Mouse (Mus musculus): ENCODE data around the gene Tmem163. TPM values are rescaled to one million over a fixed set of nuclear protein-coding genes. Genes with fewer than 3 reads are reported as not detected.

The Tmem163 gene
- total and polyA plus RNA-seq, 2 experiments from 2014 or later = 78.2 to 91.4 TPM

DNA sequence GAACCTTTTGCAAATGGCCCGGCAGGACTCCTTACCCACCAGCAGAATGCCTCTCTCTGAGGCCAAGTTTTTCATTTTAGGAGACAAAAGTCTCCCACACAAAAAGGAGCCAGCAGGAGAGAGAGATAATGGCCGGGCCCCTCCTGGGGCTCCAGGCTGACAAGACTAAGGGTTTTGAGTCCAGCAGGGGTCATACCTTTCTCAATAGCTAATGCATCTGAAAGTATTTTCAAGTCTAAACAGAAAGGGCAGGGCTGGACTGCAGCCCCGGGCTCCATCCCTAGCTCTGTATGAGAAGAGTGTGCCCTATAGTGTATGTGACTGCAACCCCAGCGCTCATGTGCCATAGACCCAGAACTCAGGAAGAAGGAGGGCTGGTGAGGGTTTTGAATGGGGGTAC lies 103.7 kb downstream of the Tmem163 start:
- Histone ChIP-seq H3K4me2 (ENCODE audit: low read depth, low read length, poor library complexity, severe bottlenecking) (no peak overlapping the region), H3K36me3 (ENCODE audit: insufficient read depth, low read length) (no peaks in the 10 kb centered on the region), H3K4me3 (ENCODE audit: low read depth, low read length) (no peak overlapping the region), H3K27me3 (ENCODE audit: insufficient read depth, low read length) (no peaks in the 10 kb centered on the region), H3K27ac (ENCODE audit: low read depth, low read length) (no peak overlapping the region), H3K9ac (replicated peaks; ENCODE audit: low read length, poor library complexity, severe bottlenecking) (no peak overlapping the region), H3K4me1 (ENCODE audit: insufficient read depth, low read length) (peaks cover 6% of the 10 kb centered on the region; the same call in 1 of the 2 replicates), H3K9me3 (ENCODE audit: low read length) (no peaks in the 10 kb centered on the region)
- 13% methylated on average over 4 of the region's 4 CpGs for WGBS
- ATAC-seq (ENCODE audit: low FRiP score) = no peak
- no peak for TF ChIP-seq CTCF (IDR thresholded peaks at IDR 0.05)
- no peak for DNase-seq (ENCODE audit: low spot score)

DNA sequence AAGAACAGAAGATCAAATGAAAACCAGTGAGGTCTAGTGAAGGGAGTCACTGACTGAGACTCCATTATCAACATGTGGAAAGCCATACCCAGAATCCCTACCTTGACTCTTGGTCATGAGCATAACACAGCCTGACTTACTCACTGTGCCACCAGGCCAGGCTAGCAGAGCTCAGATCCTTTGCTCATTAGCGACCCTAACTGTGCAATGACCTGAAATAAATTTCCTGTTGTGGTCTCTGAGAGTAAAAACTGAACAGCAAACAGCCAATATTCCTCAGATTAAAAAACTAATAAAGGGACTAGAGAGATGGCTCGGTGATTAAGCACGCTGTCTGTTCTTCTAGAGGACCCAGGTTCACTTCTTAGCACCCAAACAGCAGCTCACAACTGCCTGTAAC lies 106.2 kb downstream of the Tmem163 start:
- H3K27ac ChIP-seq (ENCODE audit: low read depth, low read length) = no peak overlapping the region
- peaks cover 6% of the 10 kb centered on the region; the same call in 1 of the 2 replicates for H3K4me1 ChIP-seq (ENCODE audit: insufficient read depth, low read length)
- no peak overlapping the region for H3K4me2 ChIP-seq (ENCODE audit: low read depth, low read length, poor library complexity, severe bottlenecking)
- no peak for ATAC-seq (ENCODE audit: low FRiP score)
- TF ChIP-seq CTCF (IDR thresholded peaks at IDR 0.05) = no peak
- H3K27me3 ChIP-seq (ENCODE audit: insufficient read depth, low read length) = no peaks in the 10 kb centered on the region
- no peaks in the 10 kb centered on the region for H3K36me3 ChIP-seq (ENCODE audit: insufficient read depth, low read length)
- no peak overlapping the region for H3K4me3 ChIP-seq (ENCODE audit: low read depth, low read length)
- DNase-seq (ENCODE audit: low spot score) = no peak
- 74% methylated on average over 3 of the region's 3 CpGs for WGBS
- H3K9me3 ChIP-seq (ENCODE audit: low read length) = no peaks in the 10 kb centered on the region
- no peak overlapping the region for H3K9ac ChIP-seq (replicated peaks; ENCODE audit: low read length, poor library complexity, severe bottlenecking)

DNA sequence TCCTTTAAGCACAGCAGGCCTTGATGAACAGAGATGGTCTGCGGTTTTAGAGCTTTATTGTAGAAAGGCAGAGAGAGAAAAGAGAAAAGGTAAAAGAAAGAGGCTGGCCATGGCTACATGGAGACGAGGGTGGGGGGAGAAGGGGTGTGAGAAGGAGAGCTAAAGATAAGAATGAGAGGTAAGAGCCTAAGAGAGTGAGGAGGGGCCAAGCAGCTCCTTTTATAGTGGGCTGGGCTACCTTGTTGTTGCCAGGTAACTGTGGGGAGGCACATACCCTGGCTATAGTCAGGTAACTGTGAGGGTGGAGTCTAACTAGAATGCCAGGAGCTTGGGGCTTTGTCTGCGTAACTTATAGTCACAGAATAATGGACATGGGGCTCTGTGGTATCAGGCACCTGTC lies 110.7 kb downstream of the Tmem163 start:
- Histone ChIP-seq H3K9ac (replicated peaks; ENCODE audit: low read length, poor library complexity, severe bottlenecking) (no peak overlapping the region), H3K4me1 (ENCODE audit: insufficient read depth, low read length) (no peaks in the 10 kb centered on the region), H3K27ac (ENCODE audit: low read depth, low read length) (no peak overlapping the region), H3K4me2 (ENCODE audit: low read depth, low read length, poor library complexity, severe bottlenecking) (no peak overlapping the region), H3K9me3 (ENCODE audit: low read length) (no peaks in the 10 kb centered on the region), H3K4me3 (ENCODE audit: low read depth, low read length) (no peak overlapping the region), H3K27me3 (ENCODE audit: insufficient read depth, low read length) (no peaks in the 10 kb centered on the region), H3K36me3 (ENCODE audit: insufficient read depth, low read length) (no peaks in the 10 kb centered on the region)
- no peak for DNase-seq (ENCODE audit: low spot score)
- 66% methylated on average over 3 of the region's 3 CpGs for WGBS
- no peak for TF ChIP-seq CTCF (IDR thresholded peaks at IDR 0.05)
- no peak for ATAC-seq (ENCODE audit: low FRiP score)

DNA sequence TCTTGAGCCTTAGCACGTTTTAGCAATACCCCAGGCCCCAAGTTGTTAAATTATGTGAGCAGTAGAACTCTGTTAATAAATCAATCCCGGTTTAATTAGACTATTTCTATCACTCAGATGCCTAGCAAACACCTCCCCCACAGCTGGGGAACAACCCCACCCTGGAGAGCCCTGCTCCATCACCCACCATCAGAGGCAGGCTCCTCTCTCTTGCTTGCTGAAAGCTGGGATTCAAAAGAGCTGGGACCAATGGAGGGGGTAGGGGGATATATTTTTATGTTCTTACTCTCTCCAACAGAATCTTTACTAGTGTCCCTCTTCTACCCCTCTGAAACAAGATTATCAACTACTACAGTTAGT lies 122.9 kb downstream of the Tmem163 start:
- no peaks in the 10 kb centered on the region for H3K4me1 ChIP-seq (ENCODE audit: insufficient read depth, low read length)
- DNase-seq (ENCODE audit: low spot score) (no peak), ATAC-seq (ENCODE audit: low FRiP score) (no peak)
- 0 out of 2 replicates have a peak overlapping the region, but pooled peaks have one; percentile 2 for H3K27ac ChIP-seq (ENCODE audit: low read depth, low read length)
- H3K4me2 ChIP-seq (ENCODE audit: low read depth, low read length, poor library complexity, severe bottlenecking) = no peak overlapping the region
- no peak for TF ChIP-seq CTCF (IDR thresholded peaks at IDR 0.05)
- no peaks in the 10 kb centered on the region for H3K9me3 ChIP-seq (ENCODE audit: low read length)
- H3K9ac ChIP-seq (replicated peaks; ENCODE audit: low read length, poor library complexity, severe bottlenecking) = no peak overlapping the region
- no peak overlapping the region for H3K4me3 ChIP-seq (ENCODE audit: low read depth, low read length)
- H3K27me3 ChIP-seq (ENCODE audit: insufficient read depth, low read length) = no peaks in the 10 kb centered on the region
- whole genome bisulfite sequencing = 25% methylated on average over 2 of the region's 2 CpGs
- H3K36me3 ChIP-seq (ENCODE audit: insufficient read depth, low read length) = no peaks in the 10 kb centered on the region

DNA sequence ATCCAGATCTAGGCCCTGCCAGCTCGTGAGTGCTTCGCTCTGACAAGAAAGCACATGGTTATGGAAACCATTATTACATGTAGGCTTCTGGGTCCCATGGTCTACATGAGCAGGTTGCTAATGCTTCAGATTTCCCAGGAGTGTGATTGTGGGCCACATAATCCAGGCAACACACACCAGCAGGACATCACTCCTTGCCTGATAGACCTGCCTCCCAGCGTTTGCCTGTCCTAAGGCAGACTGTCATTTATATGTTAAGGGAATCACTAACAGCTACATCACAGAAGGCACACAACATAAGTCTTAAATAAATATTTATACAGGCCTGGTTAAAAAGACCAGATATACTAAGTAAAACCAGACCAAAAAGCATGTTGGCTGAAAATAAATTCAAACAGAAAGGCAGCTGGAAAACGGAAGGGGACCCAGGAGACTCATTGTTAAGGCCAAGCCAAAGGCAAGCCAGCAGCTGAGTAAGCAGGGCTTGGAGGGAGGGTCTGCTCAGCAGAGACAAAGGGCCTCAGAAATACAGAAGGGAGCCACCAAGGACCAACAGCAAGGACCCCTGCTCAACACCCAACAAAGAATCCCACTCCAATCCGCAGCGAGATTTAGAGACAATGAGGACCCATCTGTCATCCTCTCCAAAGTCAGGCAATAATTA lies 123.4 kb downstream of the Tmem163 start:
- no peak overlapping the region for H3K4me3 ChIP-seq (ENCODE audit: low read depth, low read length)
- DNase-seq (ENCODE audit: low spot score) (no peak), ATAC-seq (ENCODE audit: low FRiP score) (no peak)
- H3K9ac ChIP-seq (replicated peaks; ENCODE audit: low read length, poor library complexity, severe bottlenecking) = no peak overlapping the region
- 0 out of 2 replicates have a peak overlapping the region, but pooled peaks have one; percentile 2 for H3K27ac ChIP-seq (ENCODE audit: low read depth, low read length)
- H3K4me1 ChIP-seq (ENCODE audit: insufficient read depth, low read length) = no peaks in the 10 kb centered on the region
- no peaks in the 10 kb centered on the region for H3K36me3 ChIP-seq (ENCODE audit: insufficient read depth, low read length)
- H3K9me3 ChIP-seq (ENCODE audit: low read length) = no peaks in the 10 kb centered on the region
- WGBS = 36% methylated on average over 6 of the region's 6 CpGs
- H3K27me3 ChIP-seq (ENCODE audit: insufficient read depth, low read length) = no peaks in the 10 kb centered on the region
- TF ChIP-seq CTCF (IDR thresholded peaks at IDR 0.05) = no peak
- H3K4me2 ChIP-seq (ENCODE audit: low read depth, low read length, poor library complexity, severe bottlenecking) = no peak overlapping the region

DNA sequence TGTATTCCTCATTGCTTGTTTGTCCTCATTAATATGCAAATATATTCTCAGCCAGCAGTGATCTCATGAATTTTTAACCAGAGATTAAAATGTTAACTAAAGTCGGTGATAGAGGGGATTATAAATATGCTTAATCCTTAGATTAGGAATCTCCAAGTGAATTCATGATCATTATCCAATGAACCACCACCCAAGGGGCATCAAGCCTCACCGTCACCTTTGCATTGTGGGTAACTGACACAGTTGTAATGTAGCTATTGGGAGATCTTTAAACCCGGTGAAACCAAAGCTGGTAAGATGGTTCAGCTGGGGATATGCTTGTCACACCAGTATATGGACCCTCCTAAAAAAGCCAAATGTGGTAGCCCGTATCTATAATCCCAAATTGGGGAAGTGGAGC lies 131.3 kb downstream of the Tmem163 start:
- H3K4me1 ChIP-seq (ENCODE audit: insufficient read depth, low read length) = no peaks in the 10 kb centered on the region
- no peak overlapping the region for H3K9ac ChIP-seq (replicated peaks; ENCODE audit: low read length, poor library complexity, severe bottlenecking)
- WGBS = 24% methylated on average over 4 of the region's 4 CpGs
- H3K27me3 ChIP-seq (ENCODE audit: insufficient read depth, low read length) = no peaks in the 10 kb centered on the region
- no peak overlapping the region for H3K4me3 ChIP-seq (ENCODE audit: low read depth, low read length)
- ATAC-seq (ENCODE audit: low FRiP score) = no peak
- no peak for DNase-seq (ENCODE audit: low spot score)
- no peak for TF ChIP-seq CTCF (IDR thresholded peaks at IDR 0.05)
- no peaks in the 10 kb centered on the region for H3K36me3 ChIP-seq (ENCODE audit: insufficient read depth, low read length)
- H3K27ac ChIP-seq (ENCODE audit: low read depth, low read length) = no peak overlapping the region
- no peak overlapping the region for H3K4me2 ChIP-seq (ENCODE audit: low read depth, low read length, poor library complexity, severe bottlenecking)
- H3K9me3 ChIP-seq (ENCODE audit: low read length) = no peaks in the 10 kb centered on the region
